Mouse (Mus musculus) olfactory bulb, adult 2 months (tissue): ENCODE measurements around the gene Cenpa. TPM values are rescaled to one million over a fixed set of nuclear protein-coding genes. Genes with fewer than 3 reads are reported as not detected.
"Not testable (repeated sequence)": the region's sequence is repeated elsewhere in the genome, so short reads cannot be mapped to it uniquely, and the experiment has no call there.

Experiments used
- H3K27ac ChIP-seq: fragments of 200-500 bp; 2 replicates; pipeline ENCODE4 v1.5.1; 2012; ENCODE audit warnings: low read depth, low read length; ENCODE audit not compliant: insufficient read depth
- H3K4me1 ChIP-seq: fragments of 200-500 bp; 2 replicates; pipeline ENCODE4 v1.6.1; 2012; ENCODE audit warnings: low read length; ENCODE audit not compliant: control insufficient read depth, insufficient read depth
- H3K4me3 ChIP-seq: fragments of 200-500 bp; 2 replicates; pipeline ENCODE4 v1.5.1; 2012; ENCODE audit warnings: mild to moderate bottlenecking, low read depth, low read length, moderate library complexity; ENCODE audit not compliant: insufficient read depth
- CTCF ChIP-seq: fragments of 200-500 bp; IDR thresholded peaks from 2 replicates; pipeline ENCODE4 v1.5.1; 2012; ENCODE audit warnings: low read depth, mild to moderate bottlenecking, low read length, moderate library complexity; ENCODE audit not compliant: insufficient read depth
- POLR2A ChIP-seq: fragments of 200-500 bp; IDR thresholded peaks from 2 replicates; pipeline ENCODE4 v1.6.1; 2012; ENCODE audit warnings: mild to moderate bottlenecking, low read depth, low read length, moderate library complexity; ENCODE audit not compliant: insufficient read depth
- WGBS: fragments of 180-500 bp; shearing (Covaris S2); methylation state at CpG from one replicate; pipeline ENCODE4 v1.1.7; 2018; 5-methylcytosine and 5-hydroxymethylcytosine counted together
- polyA plus RNA-seq: library from polyadenylated mRNA; stranded (reverse); fragments of >200 nt; gene quantifications from 2 replicates; pipeline ENCODE4 v1.2.4, GENCODE M21; 2012; ENCODE audit warnings: low replicate concordance; ENCODE audit not compliant: missing spikeins, insufficient read depth, insufficient read length

The Cenpa gene
- polyA plus RNA-seq, 1 experiment, result not detected

DNA sequence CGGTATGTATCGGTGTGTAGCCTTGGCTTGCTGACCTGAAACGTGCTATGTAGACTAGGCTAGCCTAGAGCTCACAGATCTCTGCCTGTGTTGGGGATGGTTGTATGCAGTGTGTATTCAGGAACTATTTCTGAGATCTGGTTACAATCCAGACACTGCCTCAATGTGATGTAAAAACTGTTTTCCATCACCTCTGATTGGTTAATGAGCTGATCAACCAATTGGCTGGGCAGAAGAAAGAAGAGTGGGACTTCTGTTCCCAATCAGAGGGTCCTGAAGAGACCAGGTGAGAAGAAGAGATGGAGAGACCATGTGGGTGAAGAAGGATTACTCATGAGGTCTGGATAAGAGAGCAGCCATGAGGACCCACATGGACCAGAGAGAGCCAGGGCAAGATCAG, 1.1 kb downstream of the Cenpa start:
- TF ChIP-seq POLR2A (no peak), CTCF (no peak)
- no peak overlapping the region for H3K27ac ChIP-seq
- WGBS, result 4% methylated on average over 3 of the region's 3 CpGs
- no peak overlapping the region for H3K4me3 ChIP-seq
- no peaks in the 10 kb centered on the region for H3K4me1 ChIP-seq

DNA sequence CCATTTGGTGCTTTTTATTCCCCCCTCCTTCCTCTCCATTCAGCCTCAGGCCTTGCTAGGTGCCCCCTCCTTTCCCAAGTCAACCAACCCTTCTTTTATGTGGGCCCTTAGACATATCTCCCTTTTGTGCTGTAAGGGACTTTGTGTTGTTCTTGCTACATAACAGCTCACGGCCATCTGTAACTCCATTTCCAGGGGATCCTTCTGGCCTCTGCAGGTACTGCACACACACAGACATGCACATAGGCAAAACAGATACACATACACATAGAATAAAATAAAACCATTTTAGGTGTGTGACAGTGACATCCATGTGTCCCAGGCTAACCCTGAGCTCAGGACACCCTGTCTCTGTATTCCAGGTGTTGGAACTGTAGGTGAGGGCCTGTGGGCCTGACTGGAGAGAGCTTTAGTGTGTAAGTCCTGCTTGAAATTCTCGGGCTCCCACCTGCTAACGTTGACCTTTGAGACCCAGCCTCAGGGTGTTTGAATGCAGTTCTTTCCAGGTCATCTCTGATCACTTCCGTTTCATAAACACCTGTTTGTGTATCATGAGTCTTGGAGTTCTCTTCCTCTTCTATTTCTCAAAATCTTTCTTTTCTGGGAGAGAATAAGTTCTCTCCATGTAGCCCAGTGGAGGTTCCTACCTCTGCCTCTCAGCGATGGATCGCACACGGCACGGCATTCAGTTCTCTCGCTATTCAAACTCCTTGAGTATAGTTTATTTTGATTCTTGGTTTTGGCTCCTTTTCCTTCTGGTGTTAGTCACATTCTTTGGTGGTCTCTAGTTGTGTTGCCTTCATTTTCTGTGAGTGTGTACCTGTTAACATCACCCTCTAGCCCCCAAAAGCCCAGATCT, 2.3 kb downstream of the Cenpa start:
- H3K4me3 ChIP-seq, result no peak overlapping the region
- WGBS, result 94% methylated on average over 9 of the region's 9 CpGs
- TF ChIP-seq POLR2A (no peak), CTCF (no peak)
- no peak overlapping the region for H3K27ac ChIP-seq
- H3K4me1 ChIP-seq, result no peaks in the 10 kb centered on the region

DNA sequence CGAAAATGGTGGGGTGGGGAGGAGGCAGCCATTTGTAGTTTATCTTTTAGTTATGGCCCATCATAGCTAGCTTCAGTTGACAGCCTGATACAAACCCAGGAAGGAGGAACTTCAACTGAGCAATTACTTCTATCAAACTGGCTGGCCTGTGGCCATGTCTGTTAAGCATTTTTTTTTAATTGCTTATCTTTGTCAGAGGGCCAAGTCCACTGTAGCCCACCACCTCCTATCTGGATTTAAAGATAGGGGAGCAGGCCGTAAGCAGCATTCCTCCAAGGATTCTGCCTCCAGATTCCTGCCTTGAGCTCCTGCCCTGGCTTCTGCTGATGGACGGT, 2.9 kb downstream of the Cenpa start:
- WGBS, result 89% methylated on average over 3 of the region's 3 CpGs
- TF ChIP-seq POLR2A (no peak), CTCF (no peak)
- H3K4me1 ChIP-seq, result no peaks in the 10 kb centered on the region
- no peak overlapping the region for H3K27ac ChIP-seq
- H3K4me3 ChIP-seq, result no peak overlapping the region

DNA sequence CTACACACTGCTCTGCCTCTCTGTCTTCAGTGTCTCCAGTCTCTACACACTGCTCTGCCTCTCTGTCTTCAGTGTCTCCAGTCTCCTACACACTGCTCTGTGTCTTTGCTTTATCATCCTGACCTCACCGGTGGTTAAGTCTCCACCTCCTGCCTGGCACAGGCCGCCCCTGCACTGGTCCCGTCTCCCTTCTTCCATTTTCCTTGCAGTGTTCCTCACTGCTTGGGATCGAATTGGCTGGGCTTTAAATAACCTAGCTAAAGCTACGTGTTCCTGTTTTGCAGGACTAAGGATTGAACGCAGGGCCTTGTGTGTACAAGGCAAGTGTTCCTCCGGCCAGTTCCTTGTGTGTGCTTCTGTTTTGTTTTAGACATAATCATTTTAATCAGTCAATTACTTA, 3.5 kb downstream of the Cenpa start:
- no peaks in the 10 kb centered on the region for H3K4me1 ChIP-seq
- H3K27ac ChIP-seq, result no peak overlapping the region
- no peak overlapping the region for H3K4me3 ChIP-seq
- TF ChIP-seq CTCF (no peak), POLR2A (no peak)
- 73% methylated on average over 7 of the region's 7 CpGs for WGBS

DNA sequence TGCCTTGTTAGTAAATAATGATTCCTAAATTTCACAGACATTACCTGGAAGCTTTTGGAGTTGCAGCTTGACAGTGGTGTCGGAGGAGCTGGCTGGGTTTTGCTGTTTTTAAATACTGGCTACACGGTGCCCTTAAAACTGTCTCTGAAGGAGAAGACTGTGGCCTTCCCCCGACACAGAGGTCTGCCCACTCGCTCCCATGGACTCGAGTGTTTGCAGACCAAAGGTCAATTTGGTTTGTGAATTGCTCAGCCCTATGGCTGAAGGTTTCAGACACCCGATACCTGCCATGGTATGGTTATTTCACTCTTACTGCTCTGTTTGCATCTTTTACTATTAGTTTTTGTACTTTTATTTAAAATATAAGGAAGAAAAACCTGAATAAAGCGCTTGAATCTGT, 7.4 kb downstream of the Cenpa start:
- Histone ChIP-seq H3K4me1 (no peaks in the 10 kb centered on the region), H3K27ac (no peak overlapping the region), H3K4me3 (no peak overlapping the region)
- TF ChIP-seq CTCF, result no peak
- TF ChIP-seq POLR2A, result no peak
- 89% methylated on average over 7 of the region's 7 CpGs for WGBS

DNA sequence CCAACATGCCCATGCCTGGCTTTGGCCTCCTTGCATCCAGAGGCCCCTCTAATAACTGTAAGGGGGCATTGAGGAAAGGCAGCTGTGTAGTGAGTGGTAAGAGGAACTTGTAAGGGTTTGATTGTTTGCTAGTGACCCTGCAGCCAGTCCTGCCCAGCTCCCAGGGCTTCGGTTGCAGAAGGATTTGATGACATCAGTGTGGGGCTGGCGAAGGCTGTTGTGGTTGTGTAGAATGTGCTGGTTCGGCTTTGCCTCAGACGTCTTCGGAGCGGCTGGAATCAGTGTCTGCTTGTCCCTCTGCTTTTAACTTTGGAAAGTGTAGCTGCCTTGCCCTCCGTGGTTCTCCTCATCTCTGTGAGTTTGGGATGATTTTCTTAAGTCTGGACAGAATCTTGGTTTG, 10.2 kb downstream of the Cenpa start:
- Histone ChIP-seq H3K4me1 (no peaks in the 10 kb centered on the region), H3K4me3 (no peak overlapping the region), H3K27ac (no peak overlapping the region)
- 83% methylated on average over 7 of the region's 7 CpGs for WGBS
- TF ChIP-seq POLR2A, result no peak
- TF ChIP-seq CTCF, result no peak

DNA sequence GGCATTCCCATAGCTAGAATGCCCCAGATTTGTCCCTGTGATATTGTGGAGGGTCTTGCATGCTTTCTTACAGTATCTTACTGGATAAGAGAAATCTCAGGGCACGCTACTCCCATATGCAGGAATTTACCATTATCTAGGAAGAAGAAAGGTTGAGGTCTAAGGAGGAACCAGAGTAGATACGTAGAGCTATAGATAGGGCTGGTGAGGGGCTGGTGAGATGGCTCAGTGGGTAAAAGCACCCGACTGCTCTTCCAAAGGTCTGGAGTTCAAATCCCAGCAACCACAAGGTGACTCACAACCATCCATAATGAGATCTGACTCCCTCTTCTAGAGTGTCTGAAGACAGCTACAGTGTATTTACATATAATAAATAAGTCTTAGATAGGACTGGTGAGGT, 11.5 kb downstream of the Cenpa start:
- H3K4me1 ChIP-seq, H3K27ac ChIP-seq, H3K4me3 ChIP-seq: not testable (repeated sequence)
- WGBS, result 92% methylated on average over 3 of the region's 3 CpGs

DNA sequence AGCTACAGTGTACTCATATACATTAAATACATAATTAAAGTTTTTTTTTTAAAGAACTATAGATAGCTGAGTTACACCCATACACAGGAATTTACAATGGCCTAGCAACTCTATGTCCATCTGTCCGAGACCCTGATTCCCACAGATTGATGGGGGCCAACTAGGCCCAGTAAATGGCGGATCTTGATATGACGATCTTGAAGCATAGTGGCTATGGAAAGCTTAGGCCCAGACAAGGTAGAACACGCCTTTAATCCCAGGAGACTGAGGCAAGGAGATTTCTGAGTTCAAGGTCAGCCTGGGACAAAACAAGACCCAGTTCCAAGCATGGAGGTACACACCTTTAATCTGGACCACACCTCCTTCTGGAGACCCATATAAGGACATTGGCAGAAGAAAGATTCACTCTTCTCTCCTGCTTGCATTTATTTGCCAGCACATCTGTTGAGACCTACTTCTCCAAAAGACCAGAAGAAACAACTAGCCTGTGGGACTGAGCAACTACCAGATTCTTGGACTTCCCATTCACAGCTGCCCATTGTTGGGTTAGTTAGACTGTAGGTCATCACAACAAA, 12.2 kb downstream of the Cenpa start:
- Histone ChIP-seq H3K4me3 (no peak overlapping the region), H3K4me1 (no peaks in the 10 kb centered on the region), H3K27ac (no peak overlapping the region)
- TF ChIP-seq POLR2A (no peak), CTCF (no peak)
- 98% methylated on average over 4 of the region's 4 CpGs for WGBS

DNA sequence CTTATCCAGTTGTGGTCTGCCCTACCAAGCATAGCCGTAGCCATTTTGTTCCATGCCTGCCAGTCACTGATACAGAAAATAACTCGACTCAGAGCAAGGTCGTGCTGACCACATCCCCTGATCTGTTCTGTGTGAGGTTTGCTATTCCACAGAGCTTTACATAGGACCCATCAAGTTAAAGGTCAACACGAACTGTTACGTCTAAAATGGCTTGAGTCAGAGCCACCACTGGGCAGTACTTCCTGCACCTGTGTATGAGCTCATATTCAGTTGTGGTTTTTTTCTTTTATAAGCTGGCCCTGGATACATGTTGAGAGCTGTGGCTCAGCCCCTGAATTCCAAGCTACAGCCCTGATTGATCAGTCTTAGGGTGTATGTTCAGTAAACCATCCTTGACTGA, 13.0 kb downstream of the Cenpa start:
- H3K4me1 ChIP-seq, result no peaks in the 10 kb centered on the region
- no peak overlapping the region for H3K27ac ChIP-seq
- WGBS, result 89% methylated on average over 5 of the region's 5 CpGs
- H3K4me3 ChIP-seq, result no peak overlapping the region
- TF ChIP-seq CTCF, result no peak
- no peak for TF ChIP-seq POLR2A

DNA sequence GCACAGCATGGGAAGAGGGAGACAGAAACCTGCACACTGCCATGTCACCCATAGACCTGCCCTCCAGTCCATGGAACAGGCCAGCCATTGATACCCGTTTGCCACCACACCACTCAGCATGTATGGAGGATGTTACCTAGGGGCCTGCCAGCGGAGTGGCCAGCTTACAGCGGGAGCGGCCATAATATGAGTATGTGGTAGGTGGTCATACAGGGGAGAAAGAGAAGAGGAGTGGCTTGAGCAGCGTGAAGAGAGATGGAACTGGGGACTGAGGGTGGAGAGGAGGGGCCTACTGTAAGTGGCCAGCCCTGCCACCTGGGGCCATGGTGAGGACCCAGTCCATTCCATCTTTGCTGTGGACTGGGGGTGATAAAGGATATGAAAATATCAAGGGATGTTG, 15.4 kb downstream of the Cenpa start:
- TF ChIP-seq POLR2A (no peak), CTCF (no peak)
- Histone ChIP-seq H3K27ac (no peak overlapping the region), H3K4me3 (no peak overlapping the region), H3K4me1 (no peaks in the 10 kb centered on the region)
- 96% methylated on average over 5 of the region's 5 CpGs for WGBS
